Mouse (Mus musculus) adrenal gland, postnatal 36 days (tissue): ENCODE measurements at regions not wholly inside any gene's neighbourhood (a gene's known extent, or its start where the extent isn't known, plus 50 kb on each side); places are given as distances from the start of the nearest gene placed in this dataset.

ENCODE experiments used
- DNase-seq, 2 experiments: peaks; one replicate each; pipeline ENCODE4 v3.0.0; 2021; ENCODE audit warnings: mixed read lengths in 1 of 2

GRCm38 (mm10) chr8:29765831-29766230, 2318.4 kb downstream of the Poteg start:
- no peak for DNase-seq

GRCm38 (mm10) chr8:29766252-29766920, 2318.9 kb downstream of the Poteg start:
- DNase-seq, result no peak

- DNase-seq, result no peak
Measured at GRCm38 (mm10) chr8:29777081-29777785, 2329.8 kb downstream of the Poteg start.

- peak; percentile 4 to 34 for DNase-seq
Measured at GRCm38 (mm10) chr8:29789207-29789606, 2341.7 kb downstream of the Poteg start.

- no peak for DNase-seq
Measured at GRCm38 (mm10) chr8:29790029-29790428, 2342.6 kb downstream of the Poteg start.

GRCm38 (mm10) chr8:29807274-29807673, 2359.8 kb downstream of the Poteg start:
- DNase-seq, result no peak

- no peak for DNase-seq
Measured at GRCm38 (mm10) chr8:29836044-29836443, 2388.6 kb downstream of the Poteg start.
